Mouse (Mus musculus): ENCODE data around the gene Rtl8a. TPM values are rescaled to one million over a fixed set of nuclear protein-coding genes. Genes with fewer than 3 reads are reported as not detected.
"Not testable (repeated sequence)": the region's sequence is repeated elsewhere in the genome, so short reads cannot be mapped to it uniquely, and the experiment has no call there.

Gene Rtl8a
- 109 and 113 TPM in 2 replicates for polyA plus RNA-seq (2016; fragmentation: Nextera tagmentation; extraction: Ambion mirVana)

DNA sequence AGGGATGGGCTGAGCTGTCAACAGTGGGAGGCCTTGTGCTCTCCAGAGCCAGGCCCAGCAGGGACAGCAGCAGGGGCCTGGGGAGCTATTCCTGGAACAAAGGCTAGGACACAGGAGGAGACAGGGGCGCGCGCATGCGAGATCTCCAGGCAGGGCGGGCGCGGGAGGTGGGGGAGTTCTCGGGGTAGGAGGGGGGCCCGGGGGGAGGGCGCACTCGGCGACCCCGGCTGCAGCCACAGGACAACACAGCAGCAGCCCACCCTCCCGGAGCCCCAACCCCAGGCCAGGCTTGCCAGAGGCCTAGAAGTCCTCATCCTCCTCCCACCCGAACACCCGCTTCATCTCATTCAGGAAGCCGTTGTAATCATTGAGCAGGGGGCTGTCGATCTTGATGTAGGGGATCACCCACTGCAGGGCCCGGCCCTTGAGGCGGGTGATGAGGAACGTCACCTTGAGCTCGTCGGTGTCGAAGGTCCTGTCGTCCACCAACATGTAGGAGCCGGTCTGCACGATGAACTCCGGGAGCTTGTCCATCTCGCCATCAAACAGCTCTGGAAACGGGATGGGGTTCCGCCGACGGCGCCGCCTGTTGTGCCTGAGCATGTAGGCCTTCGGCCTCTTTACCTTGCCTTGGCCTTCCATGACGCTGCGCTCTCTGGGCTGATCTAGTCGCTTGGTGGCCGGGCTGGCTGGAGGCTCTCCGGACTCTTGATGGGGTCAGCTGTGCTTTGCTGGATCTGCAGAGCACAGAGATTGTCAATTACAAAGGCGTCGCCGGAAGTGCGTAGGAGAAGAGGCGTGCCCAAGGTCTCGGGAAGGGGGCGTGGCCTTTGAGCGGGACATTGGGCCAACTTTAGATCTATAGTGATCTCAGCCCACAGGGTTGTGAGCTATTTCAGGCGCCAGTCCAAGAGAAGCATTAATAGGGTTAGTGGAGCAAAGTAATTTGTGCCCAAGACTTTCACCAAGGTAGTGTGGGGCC is at the start of gene Rtl8a:
Gene Rtl8a, minus strand, starts transcription at position 703 of the 982 bp plus-strand sequence.
- 34% methylated on average over 12 of the region's 50 CpGs for WGBS
- H3K4me3 ChIP-seq = peak within 1 kb of the TSS; percentile 34
- H3K9ac ChIP-seq (replicated peaks); H3K4me1 ChIP-seq; H3K36me3 ChIP-seq; H3K9me3 ChIP-seq; H3K27me3 ChIP-seq: not testable (repeated sequence)
- ATAC-seq (ENCODE audit: low FRiP score, low read depth) = peak; percentile 95
- H3K27ac ChIP-seq (replicated peaks) = peak within 1 kb of the TSS; percentile 39; the same call in 1 of the 2 replicates
- H3K4me2 ChIP-seq (replicated peaks) = peak within 1 kb of the TSS; percentile 42

DNA sequence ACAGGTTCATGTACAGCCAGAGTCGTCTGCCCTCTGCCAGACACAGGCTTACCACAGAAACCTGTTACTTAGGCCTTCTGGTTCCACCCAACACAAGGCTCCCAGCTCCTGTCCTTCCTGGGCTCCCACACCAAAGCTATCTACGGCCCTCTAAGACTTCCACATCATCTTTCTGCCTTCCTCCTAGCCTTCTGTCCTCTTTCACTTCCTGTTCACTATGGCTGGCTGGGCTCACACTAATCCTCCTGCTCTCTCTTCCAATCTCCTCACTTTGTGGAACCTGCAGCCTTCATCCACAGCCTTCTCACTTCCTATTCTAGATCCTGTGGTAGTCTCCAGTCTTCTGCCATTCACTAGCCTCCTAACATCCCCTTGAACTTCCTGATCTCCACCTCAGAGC is 49.7 kb upstream of the Rtl8a start:
- Histone ChIP-seq H3K9ac (replicated peaks) (no peak overlapping the region), H3K4me1 (no peaks in the 10 kb centered on the region), H3K4me3 (no peak overlapping the region), H3K9me3 (no peaks in the 10 kb centered on the region), H3K4me2 (replicated peaks) (no peak overlapping the region), H3K36me3 (no peaks in the 10 kb centered on the region), H3K27me3 (no peaks in the 10 kb centered on the region), H3K27ac (replicated peaks) (no peak overlapping the region)
- 74% methylated on average over 2 of the region's 2 CpGs for WGBS
- no peak for ATAC-seq (ENCODE audit: low FRiP score, low read depth)

DNA sequence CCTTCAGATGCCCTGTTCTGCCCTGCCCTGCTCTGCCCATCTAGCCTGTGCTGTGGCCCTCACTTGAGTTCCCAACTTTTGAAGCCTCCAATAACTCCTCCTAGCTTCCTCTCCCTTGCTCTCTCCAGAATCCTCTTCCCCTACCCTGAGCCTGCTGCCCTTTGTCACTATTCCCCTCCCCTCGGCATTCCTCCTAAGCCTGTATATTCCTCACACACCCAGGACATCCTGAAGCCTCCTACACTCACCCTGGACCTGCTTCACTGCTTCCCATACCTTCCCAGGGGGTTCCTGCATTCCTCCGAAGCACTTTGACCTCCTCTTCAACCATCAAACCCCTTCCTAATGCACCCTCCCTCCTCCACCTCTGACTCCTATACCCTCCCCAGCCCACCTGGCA is 48.6 kb upstream of the Rtl8a start:
- Histone ChIP-seq H3K27me3 (no peaks in the 10 kb centered on the region), H3K27ac (replicated peaks) (no peak overlapping the region), H3K4me2 (replicated peaks) (no peak overlapping the region), H3K9me3 (no peaks in the 10 kb centered on the region), H3K36me3 (no peaks in the 10 kb centered on the region), H3K4me1 (no peaks in the 10 kb centered on the region), H3K4me3 (no peak overlapping the region), H3K9ac (replicated peaks) (no peak overlapping the region)
- ATAC-seq (ENCODE audit: low FRiP score, low read depth) = no peak
- WGBS = 59% methylated on average over 2 of the region's 2 CpGs

DNA sequence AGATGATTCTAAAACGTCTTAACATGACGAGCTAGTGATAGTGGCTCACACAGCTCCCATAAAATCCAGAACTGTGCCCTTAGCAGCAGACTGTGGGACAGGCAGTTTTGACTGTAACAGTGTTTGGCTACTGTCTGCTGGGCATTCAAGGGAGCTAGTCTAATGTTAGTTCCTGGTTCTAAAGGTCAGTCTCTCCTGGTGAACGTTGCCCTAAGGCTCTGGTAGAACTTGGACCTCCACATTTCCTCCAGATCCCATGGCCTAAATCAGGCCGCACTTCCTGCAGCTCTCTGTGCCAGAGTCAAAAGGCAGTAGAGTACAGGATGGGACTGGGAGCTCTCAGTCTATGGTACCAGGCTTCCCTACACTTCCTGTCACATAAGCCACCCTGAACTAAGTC is 41.2 kb upstream of the Rtl8a start:
- not testable (repeated sequence) for H3K27ac ChIP-seq (replicated peaks)

GRCm38 (mm10) chrX:53682650-53683049 is 39.2 kb upstream of the Rtl8a start:
- H3K27me3 ChIP-seq; ATAC-seq (ENCODE audit: low FRiP score, low read depth); H3K9ac ChIP-seq (replicated peaks); H3K36me3 ChIP-seq; H3K9me3 ChIP-seq; H3K4me2 ChIP-seq (replicated peaks); H3K4me1 ChIP-seq; H3K4me3 ChIP-seq; H3K27ac ChIP-seq (replicated peaks): not testable (repeated sequence)
- WGBS = 65% methylated on average over 2 of the region's 3 CpGs

More for the DNA sequence above, 41.2 kb upstream of the Rtl8a start:
- not testable (repeated sequence) for H3K9ac ChIP-seq (replicated peaks); H3K4me2 ChIP-seq (replicated peaks); H3K27me3 ChIP-seq; H3K9me3 ChIP-seq; H3K4me1 ChIP-seq; H3K4me3 ChIP-seq; H3K36me3 ChIP-seq; ATAC-seq (ENCODE audit: low FRiP score, low read depth)
- WGBS = 88% methylated on average over 2 of the region's 4 CpGs

DNA sequence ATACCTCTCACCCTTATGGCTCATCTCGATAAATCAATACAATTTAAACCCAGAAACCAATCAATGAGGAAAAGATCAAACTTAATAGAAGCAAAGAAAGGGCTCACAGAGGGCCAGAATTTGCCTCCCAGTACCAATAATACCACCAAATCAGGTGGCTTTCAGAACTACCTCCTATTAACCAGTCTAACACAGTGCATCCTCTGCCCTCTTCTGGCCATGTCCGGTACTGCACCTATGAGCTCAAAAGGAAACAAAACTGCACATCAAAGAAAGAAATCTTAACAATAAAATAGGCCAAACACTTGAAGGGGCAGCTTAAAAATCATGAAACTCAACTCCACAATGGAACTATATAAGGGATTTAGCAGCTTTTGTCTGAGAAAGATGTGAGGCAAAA is 33.5 kb upstream of the Rtl8a start:
- H3K4me3 ChIP-seq; H3K9ac ChIP-seq (replicated peaks); H3K27ac ChIP-seq (replicated peaks); H3K27me3 ChIP-seq; ATAC-seq (ENCODE audit: low FRiP score, low read depth); H3K9me3 ChIP-seq; H3K4me1 ChIP-seq; H3K36me3 ChIP-seq; H3K4me2 ChIP-seq (replicated peaks): not testable (repeated sequence)
- WGBS = 8% methylated on average over 1 of the region's 2 CpGs

GRCm38 (mm10) chrX:53670696-53671095 is 27.2 kb upstream of the Rtl8a start:
- H3K27ac ChIP-seq (replicated peaks) = peak overlapping the region; percentile 75
- not testable (repeated sequence) for H3K9ac ChIP-seq (replicated peaks); H3K9me3 ChIP-seq; H3K4me1 ChIP-seq; H3K27me3 ChIP-seq; H3K36me3 ChIP-seq
- peak; percentile 62 for ATAC-seq (ENCODE audit: low FRiP score, low read depth)
- 34% methylated on average over 3 of the region's 4 CpGs for WGBS
- H3K4me2 ChIP-seq (replicated peaks) = peak overlapping the region; percentile 40
- peak overlapping the region; percentile 28 for H3K4me3 ChIP-seq

DNA sequence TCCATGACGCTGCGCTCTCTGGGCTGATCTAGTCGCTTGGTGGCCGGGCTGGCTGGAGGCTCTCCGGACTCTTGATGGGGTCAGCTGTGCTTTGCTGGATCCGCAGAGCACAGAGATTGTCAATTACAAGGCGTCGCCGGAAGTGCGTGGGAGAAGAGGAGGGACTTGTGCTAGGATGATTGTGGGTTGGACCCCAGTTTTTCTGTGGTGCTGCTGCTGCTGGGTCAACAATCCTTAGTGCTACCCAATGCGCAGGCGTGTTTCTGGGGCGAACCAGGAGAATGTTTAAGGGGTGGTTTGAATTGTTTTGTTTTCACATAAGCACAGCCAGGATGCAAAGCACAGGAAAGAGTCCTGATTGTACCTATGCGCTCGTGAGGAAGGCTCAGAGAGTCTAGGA is 26.8 kb upstream of the Rtl8a start, which contains the start of gene Rtl8b:
Gene Rtl8b, minus strand, starts transcription at position 115 of the 400 bp plus-strand sequence.
- Histone ChIP-seq H3K36me3 (no peaks in the 10 kb centered on the region), H3K27me3 (no peaks in the 10 kb centered on the region), H3K9me3 (no peaks in the 10 kb centered on the region), H3K27ac (replicated peaks) (peak within 1 kb of the TSS; percentile 75), H3K4me1 (no peaks in the 10 kb centered on the region), H3K9ac (replicated peaks) (no peak within 1 kb of the TSS), H3K4me2 (replicated peaks) (peak within 1 kb of the TSS; percentile 43), H3K4me3 (peak within 1 kb of the TSS; percentile 28)
- 19% methylated on average over 13 of the region's 15 CpGs for WGBS
- ATAC-seq (ENCODE audit: low FRiP score, low read depth) = peak; percentile 93

DNA sequence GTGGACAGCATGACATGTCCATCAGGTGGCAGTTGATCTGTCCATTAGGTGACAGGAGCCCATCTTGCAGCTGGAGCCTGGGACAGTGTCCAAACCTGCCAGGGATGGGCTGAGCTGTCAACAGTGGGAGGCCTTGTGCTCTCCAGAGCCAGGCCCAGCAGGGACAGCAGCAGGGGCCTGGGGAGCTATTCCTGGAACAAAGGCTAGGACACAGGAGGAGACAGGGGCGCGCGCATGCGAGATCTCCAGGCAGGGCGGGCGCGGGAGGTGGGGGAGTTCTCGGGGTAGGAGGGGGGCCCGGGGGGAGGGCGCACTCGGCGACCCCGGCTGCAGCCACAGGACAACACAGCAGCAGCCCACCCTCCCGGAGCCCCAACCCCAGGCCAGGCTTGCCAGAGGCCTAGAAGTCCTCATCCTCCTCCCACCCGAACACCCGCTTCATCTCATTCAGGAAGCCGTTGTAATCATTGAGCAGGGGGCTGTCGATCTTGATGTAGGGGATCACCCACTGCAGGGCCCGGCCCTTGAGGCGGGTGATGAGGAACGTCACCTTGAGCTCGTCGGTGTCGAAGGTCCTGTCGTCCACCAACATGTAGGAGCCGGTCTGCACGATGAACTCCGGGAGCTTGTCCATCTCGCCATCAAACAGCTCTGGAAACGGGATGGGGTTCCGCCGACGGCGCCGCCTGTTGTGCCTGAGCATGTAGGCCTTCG is 26.2 kb upstream of the Rtl8a start:
- Histone ChIP-seq H3K4me2 (replicated peaks) (peak overlapping the region; percentile 43), H3K4me3 (peak overlapping the region; percentile 28)
- not testable (repeated sequence) for H3K36me3 ChIP-seq; H3K4me1 ChIP-seq; H3K27ac ChIP-seq (replicated peaks); H3K27me3 ChIP-seq; H3K9ac ChIP-seq (replicated peaks); H3K9me3 ChIP-seq
- peak; percentile 60 for ATAC-seq (ENCODE audit: low FRiP score, low read depth)
- WGBS = no CpG with 5 or more reads among the region's 36 CpGs

GRCm38 (mm10) chrX:53652917-53653316 is 9.4 kb upstream of the Rtl8a start:
- H3K4me1 ChIP-seq; H3K27me3 ChIP-seq; H3K9ac ChIP-seq (replicated peaks); H3K4me2 ChIP-seq (replicated peaks); ATAC-seq (ENCODE audit: low FRiP score, low read depth); H3K4me3 ChIP-seq; H3K27ac ChIP-seq (replicated peaks); H3K36me3 ChIP-seq; H3K9me3 ChIP-seq: not testable (repeated sequence)
- 59% methylated on average over 4 of the region's 4 CpGs for WGBS

GRCm38 (mm10) chrX:53645885-53646284 is 2.4 kb upstream of the Rtl8a start:
- H3K9ac ChIP-seq (replicated peaks) = no peak overlapping the region
- no peaks in the 10 kb centered on the region for H3K4me1 ChIP-seq
- no peaks in the 10 kb centered on the region for H3K36me3 ChIP-seq
- no peak overlapping the region for H3K4me3 ChIP-seq
- no peaks in the 10 kb centered on the region for H3K9me3 ChIP-seq
- WGBS = 89% methylated on average over 6 of the region's 6 CpGs
- no peak for ATAC-seq (ENCODE audit: low FRiP score, low read depth)
- H3K27me3 ChIP-seq = no peaks in the 10 kb centered on the region
- no peak overlapping the region for H3K27ac ChIP-seq (replicated peaks)
- no peak overlapping the region for H3K4me2 ChIP-seq (replicated peaks)

DNA sequence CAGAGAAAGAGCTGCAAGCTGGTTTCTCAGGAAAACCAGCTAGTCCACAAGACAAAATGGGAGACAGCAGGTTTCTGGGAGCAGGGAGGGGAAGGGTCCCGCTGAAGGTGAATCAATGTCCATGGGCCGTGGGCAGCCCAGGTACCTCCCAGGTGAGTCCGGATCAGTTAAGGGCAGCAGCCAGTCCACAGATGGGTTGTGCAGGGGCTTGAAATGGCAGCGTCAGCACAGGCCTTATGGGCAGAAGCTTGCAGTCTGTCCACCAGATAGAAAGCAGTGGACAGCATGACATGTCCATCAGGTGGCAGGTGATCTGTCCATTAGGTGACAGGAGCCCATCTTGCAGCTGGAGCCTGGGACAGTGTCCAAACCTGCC is 890 bp downstream of the Rtl8a start:
- not testable (repeated sequence) for H3K9ac ChIP-seq (replicated peaks); H3K27me3 ChIP-seq; H3K4me1 ChIP-seq; H3K36me3 ChIP-seq; H3K27ac ChIP-seq (replicated peaks); H3K9me3 ChIP-seq; ATAC-seq (ENCODE audit: low FRiP score, low read depth)
- Histone ChIP-seq H3K4me2 (replicated peaks) (peak overlapping the region; percentile 42), H3K4me3 (peak overlapping the region; percentile 30; the same call in 1 of the 2 replicates)
- WGBS = 63% methylated on average over 3 of the region's 4 CpGs
